Mouse (Mus musculus): Measurements from ENCODE around the gene Sestd1.

DNA sequence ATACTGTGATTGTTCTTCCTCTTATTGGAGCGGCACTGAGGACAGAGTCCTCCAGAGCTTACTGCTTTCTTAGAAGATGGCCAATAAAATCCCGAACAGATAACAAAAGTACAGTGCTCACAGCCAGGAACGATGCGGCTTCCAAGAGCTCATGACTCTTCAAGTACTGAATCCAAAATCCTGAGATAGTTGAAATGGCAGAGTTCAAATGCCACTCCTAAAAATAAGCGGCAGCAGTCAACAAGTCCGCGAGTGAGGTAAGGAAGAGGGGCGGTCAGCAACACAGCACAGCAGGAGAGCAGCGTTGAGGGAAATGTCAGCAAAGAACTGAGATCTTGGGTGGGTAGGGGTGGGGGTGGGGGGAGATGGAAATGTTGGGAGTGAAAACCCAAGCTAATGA is 32.2 kb upstream of the Sestd1 start:
- TF ChIP-seq CTCF (IDR thresholded peaks at IDR 0.05; ENCODE audit: borderline replicate concordance, extremely low read depth, insufficient read depth, insufficient read length) (no peak), POLR2A (IDR thresholded peaks at IDR 0.05; ENCODE audit: borderline replicate concordance, extremely low read depth, insufficient read depth, insufficient read length, poor library complexity, severe bottlenecking) (no peak)

All from brain, embryonic 14.5 days (tissue).